Mouse (Mus musculus): ENCODE data around the gene Gm11236.
"Not testable (repeated sequence)": the region's sequence is repeated elsewhere in the genome, so short reads cannot be mapped to it uniquely, and the experiment has no call there.

The Gm11236 gene

DNA sequence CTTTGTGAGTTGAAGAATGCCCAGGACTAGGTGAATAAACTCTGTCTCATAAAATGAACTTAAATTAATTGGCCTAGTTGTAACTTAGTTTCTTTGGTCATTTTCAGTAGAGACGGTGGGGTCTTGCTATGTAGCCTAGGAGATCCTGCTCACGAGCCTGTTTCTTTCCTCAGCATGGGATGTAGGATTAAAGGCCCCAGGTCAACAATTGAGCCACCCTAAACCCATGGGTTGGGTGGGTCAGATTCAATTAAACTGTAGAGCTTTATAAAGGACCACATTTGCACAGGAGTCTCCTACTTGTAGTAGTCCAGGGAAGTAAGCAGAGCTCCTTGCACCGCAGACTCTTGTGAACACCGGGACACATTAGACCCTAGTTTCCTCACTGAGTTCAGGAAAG, at the start of gene Gm11236:
Gene Gm11236 (plus strand): TSS at position 301 of the 400 bp plus-strand sequence.
- not testable (repeated sequence) for DNase-seq

DNA sequence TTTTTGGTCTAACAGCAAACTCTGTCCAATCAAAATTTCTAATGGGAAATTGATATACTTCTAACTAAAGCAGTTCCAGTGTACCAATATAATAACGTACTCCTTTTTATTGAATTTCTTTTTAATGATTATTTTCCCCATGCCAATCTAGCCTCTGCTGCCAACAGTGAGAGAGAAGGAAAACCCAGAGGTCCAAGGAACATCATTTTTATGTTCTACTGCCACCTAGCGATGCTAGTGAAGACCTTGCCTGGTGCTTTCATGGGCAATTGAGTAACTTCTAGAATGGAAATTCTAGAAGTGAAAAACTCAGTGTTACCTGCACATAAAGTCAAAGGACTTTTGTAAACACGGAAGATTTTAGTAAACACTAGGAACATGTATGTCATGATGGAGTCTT, 38.7 kb upstream of the Gm11236 start:
- DNase-seq, result no peak

DNA sequence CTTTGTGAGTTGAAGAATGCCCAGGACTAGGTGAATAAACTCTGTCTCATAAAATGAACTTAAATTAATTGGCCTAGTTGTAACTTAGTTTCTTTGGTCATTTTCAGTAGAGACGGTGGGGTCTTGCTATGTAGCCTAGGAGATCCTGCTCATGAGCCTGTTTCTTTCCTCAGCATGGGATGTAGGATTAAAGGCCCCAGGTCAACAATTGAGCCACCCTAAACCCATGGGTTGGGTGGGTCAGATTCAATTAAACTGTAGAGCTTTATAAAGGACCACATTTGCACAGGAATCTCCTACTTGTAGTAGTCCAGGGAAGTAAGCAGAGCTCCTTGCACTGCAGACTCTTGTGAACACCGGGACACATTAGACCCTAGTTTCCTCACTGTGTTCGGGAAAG, 30.3 kb upstream of the Gm11236 start, which contains the start of gene Gm11238:
Gene Gm11238 (plus strand): TSS at position 301 of the 400 bp plus-strand sequence.
- DNase-seq, result not testable (repeated sequence)

DNA sequence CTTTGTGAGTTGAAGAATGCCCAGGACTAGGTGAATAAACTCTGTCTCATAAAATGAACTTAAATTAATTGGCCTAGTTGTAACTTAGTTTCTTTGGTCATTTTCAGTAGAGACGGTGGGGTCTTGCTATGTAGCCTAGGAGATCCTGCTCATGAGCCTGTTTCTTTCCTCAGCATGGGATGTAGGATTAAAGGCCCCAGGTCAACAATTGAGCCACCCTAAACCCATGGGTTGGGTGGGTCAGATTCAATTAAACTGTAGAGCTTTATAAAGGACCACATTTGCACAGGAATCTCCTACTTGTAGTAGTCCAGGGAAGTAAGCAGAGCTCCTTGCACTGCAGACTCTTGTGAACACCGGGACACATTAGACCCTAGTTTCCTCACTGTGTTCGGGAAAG, 15.2 kb upstream of the Gm11236 start, which contains the start of gene Gm11237:
Gene Gm11237 (plus strand): TSS at position 301 of the 400 bp plus-strand sequence.
- not testable (repeated sequence) for DNase-seq

DNA sequence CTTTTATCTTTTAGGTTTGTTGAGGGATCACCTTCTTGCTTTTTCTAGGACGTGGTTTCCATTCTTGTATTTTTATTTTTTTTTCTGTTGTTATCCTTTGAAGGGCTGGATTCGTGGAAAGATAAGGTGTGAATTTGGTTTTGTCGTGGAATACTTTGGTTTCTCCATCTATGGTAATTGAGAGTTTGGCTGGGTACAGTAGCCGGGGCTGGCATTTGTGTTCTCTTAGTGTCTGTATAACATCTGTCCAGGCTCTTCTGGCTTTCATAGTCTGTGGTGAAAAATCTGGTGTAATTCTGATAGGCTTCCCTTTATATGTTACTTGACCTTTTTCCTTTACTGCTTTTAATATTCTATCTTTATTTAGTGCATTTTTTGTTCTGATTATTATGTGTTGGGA, 23.9 kb downstream of the Gm11236 start:
- DNase-seq, result not testable (repeated sequence)

DNA sequence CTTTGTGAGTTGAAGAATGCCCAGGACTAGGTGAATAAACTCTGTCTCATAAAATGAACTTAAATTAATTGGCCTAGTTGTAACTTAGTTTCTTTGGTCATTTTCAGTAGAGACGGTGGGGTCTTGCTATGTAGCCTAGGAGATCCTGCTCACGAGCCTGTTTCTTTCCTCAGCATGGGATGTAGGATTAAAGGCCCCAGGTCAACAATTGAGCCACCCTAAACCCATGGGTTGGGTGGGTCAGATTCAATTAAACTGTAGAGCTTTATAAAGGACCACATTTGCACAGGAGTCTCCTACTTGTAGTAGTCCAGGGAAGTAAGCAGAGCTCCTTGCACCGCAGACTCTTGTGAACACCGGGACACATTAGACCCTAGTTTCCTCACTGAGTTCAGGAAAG, 30.1 kb downstream of the Gm11236 start, which contains the start of gene Gm11239:
Gene Gm11239 (plus strand): TSS at position 301 of the 400 bp plus-strand sequence.
- DNase-seq, result not testable (repeated sequence)

DNA sequence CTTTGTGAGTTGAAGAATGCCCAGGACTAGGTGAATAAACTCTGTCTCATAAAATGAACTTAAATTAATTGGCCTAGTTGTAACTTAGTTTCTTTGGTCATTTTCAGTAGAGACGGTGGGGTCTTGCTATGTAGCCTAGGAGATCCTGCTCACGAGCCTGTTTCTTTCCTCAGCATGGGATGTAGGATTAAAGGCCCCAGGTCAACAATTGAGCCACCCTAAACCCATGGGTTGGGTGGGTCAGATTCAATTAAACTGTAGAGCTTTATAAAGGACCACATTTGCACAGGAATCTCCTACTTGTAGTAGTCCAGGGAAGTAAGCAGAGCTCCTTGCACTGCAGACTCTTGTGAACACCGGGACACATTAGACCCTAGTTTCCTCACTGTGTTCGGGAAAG, 45.3 kb downstream of the Gm11236 start, which contains the start of gene Gm428:
Gene Gm428 (plus strand): TSS at position 301 of the 400 bp plus-strand sequence.
- not testable (repeated sequence) for DNase-seq
